Mouse (Mus musculus) kidney, adult 2 months (tissue): Measurements from ENCODE around the gene Il17rc. TPM values are rescaled to one million over a fixed set of nuclear protein-coding genes. Genes with fewer than 3 reads are reported as not detected.
A peak's percentile ranks its signal among the peaks of the same experiment; 100 is the strongest.

Experiments
- DNase-seq: peaks from one replicate; pipeline ENCODE4 v3.0.0; 2021
- H3K27ac ChIP-seq: fragments of 200-500 bp; 2 replicates; pipeline ENCODE4 v1.5.1; 2012; ENCODE audit warnings: low read depth, low read length, control low read depth, inconsistent platforms; ENCODE audit not compliant: insufficient read depth
- H3K27me3 ChIP-seq: fragments of 200-500 bp; replicated peaks from 2 replicates; pipeline ENCODE4 v1.6.1; 2012; ENCODE audit warnings: mild to moderate bottlenecking, moderate library complexity, low read length, inconsistent platforms; ENCODE audit not compliant: control insufficient read depth, insufficient read depth
- H3K36me3 ChIP-seq: fragments of 200-500 bp; 2 replicates; pipeline ENCODE4 v1.6.1; 2012; ENCODE audit warnings: mild to moderate bottlenecking, moderate library complexity, low read length, inconsistent platforms; ENCODE audit not compliant: control insufficient read depth, insufficient read depth
- H3K4me1 ChIP-seq: fragments of 200-500 bp; 2 replicates; pipeline ENCODE4 v1.6.1; 2011; ENCODE audit warnings: low read length; ENCODE audit not compliant: control insufficient read depth, insufficient read depth
- H3K4me3 ChIP-seq: fragments of 200-500 bp; 2 replicates; pipeline ENCODE4 v1.5.1; 2011; ENCODE audit warnings: mild to moderate bottlenecking, low read depth, low read length, control low read depth; ENCODE audit not compliant: insufficient read depth
- CTCF ChIP-seq: fragments of 200-500 bp; conservative IDR thresholded peaks from 2 replicates; pipeline ENCODE4 v1.5.1; 2011; ENCODE audit warnings: low read depth, mild to moderate bottlenecking, control low read depth, low read length, moderate library complexity, mixed read lengths; ENCODE audit not compliant: insufficient read depth, insufficient read length
- POLR2A ChIP-seq: fragments of 200-500 bp; IDR thresholded peaks from one replicate; pipeline ENCODE4 v1.6.1; 2011; ENCODE audit warnings: low read depth, low read length, control low read depth
- WGBS: fragments of 180-500 bp; shearing (Covaris S2); methylation state at CpG from one replicate; pipeline ENCODE4 v1.1.7; 2018; 5-methylcytosine and 5-hydroxymethylcytosine counted together
- polyA plus RNA-seq: library from polyadenylated mRNA; depleted of rRNA; stranded (reverse); fragments of >200 nt; gene quantifications from 2 replicates; pipeline ENCODE4 v1.2.3, GENCODE M21; 2012; rRNA removed

Gene Il17rc
- polyA plus RNA-seq, 1 experiment: 37.6 TPM

- Histone ChIP-seq H3K27me3 (no peaks in the 10 kb centered on the region), H3K4me1 (peaks cover 8% of the 10 kb centered on the region; the same call in 1 of the 2 replicates), H3K27ac (peak within 1 kb of the TSS; percentile 3; the same call in 1 of the 2 replicates), H3K36me3 (no peaks in the 10 kb centered on the region; the same call in 1 of the 2 replicates), H3K4me3 (peak within 1 kb of the TSS; percentile 99)
- WGBS: under 1% methylated on average over 47 of the region's 47 CpGs
- TF ChIP-seq CTCF: no peak
- TF ChIP-seq POLR2A: peak; percentile 26
- peak; percentile 92 for DNase-seq
Measured at GRCm38 (mm10) chr6:113530932-113531839, 60.0 kb downstream of the Il17rc start, which contains the start of the genes Emc3 and Fancd2. Gene Emc3, minus strand, starts transcription at chr6:113531652. Gene Fancd2, plus strand, starts transcription at chr6:113531682.

GRCm38 (mm10) chr6:113531840-113532404, 60.7 kb downstream of the Il17rc start:
- WGBS: 7% methylated on average over 7 of the region's 7 CpGs
- no peak overlapping the region for H3K27ac ChIP-seq
- H3K4me3 ChIP-seq: peak overlapping the region; percentile 99

More at GRCm38 (mm10) chr6:113531840-113532404, 60.7 kb downstream of the Il17rc start:
- no peak for TF ChIP-seq CTCF
- no peak for TF ChIP-seq POLR2A
- Histone ChIP-seq H3K36me3 (no peaks in the 10 kb centered on the region), H3K27me3 (no peaks in the 10 kb centered on the region), H3K4me1 (peaks cover 8% of the 10 kb centered on the region; the same call in 1 of the 2 replicates)
- no peak for DNase-seq

Other genes with a start within 250 kb of the Il17rc start
- gene Mtmr14, start 233.6 kb upstream of the Il17rc start, polyA plus RNA-seq: 43.6 and 56.9 TPM in 2 replicates
- gene Cpne9, start 189.1 kb upstream of the Il17rc start, polyA plus RNA-seq: 0.15 and 1.3 TPM in 2 replicates
- gene Brpf1, start 164.3 kb upstream of the Il17rc start, polyA plus RNA-seq: 13.2 and 13.5 TPM in 2 replicates
- 16.4 and 19.4 TPM in 2 replicates for gene Ogg1, start 144.5 kb upstream of the Il17rc start, polyA plus RNA-seq
- gene Camk1, start 127.4 kb upstream of the Il17rc start, polyA plus RNA-seq: 57.8 and 63.2 TPM in 2 replicates
- gene Tada3, start 93.5 kb upstream of the Il17rc start, polyA plus RNA-seq: 23.5 and 24.3 TPM in 2 replicates
- 73.8 and 79.1 TPM in 2 replicates for gene Arpc4, start 93.3 kb upstream of the Il17rc start, polyA plus RNA-seq
- gene Ttll3, start 82.2 kb upstream of the Il17rc start, polyA plus RNA-seq: 5.9 and 6.4 TPM in 2 replicates
- 159 and 197 TPM in 2 replicates for gene Rpusd3, start 52.1 kb upstream of the Il17rc start, polyA plus RNA-seq
- gene Cidec, start 35.7 kb upstream of the Il17rc start, polyA plus RNA-seq: 102 and 137 TPM in 2 replicates
- gene Jagn1, start 28.9 kb upstream of the Il17rc start, polyA plus RNA-seq: 81.6 and 82.0 TPM in 2 replicates
- 25.7 and 41.4 TPM in 2 replicates for gene Il17re, start 12.9 kb upstream of the Il17rc start, polyA plus RNA-seq
- gene Creld1, start 11.9 kb downstream of the Il17rc start, polyA plus RNA-seq: 22.3 and 23.6 TPM in 2 replicates
- 0.05 TPM in 1 of 2 replicates, not detected in the other for gene Prrt3, start 30.5 kb downstream of the Il17rc start, polyA plus RNA-seq
- gene Emc3, start 60.2 kb downstream of the Il17rc start, polyA plus RNA-seq: 60.1 and 64.5 TPM in 2 replicates
- 0.31 and 0.44 TPM in 2 replicates for gene Fancd2, start 60.3 kb downstream of the Il17rc start, polyA plus RNA-seq
- gene Fancd2os, start 129.3 kb downstream of the Il17rc start, polyA plus RNA-seq: 0.54 and 1.3 TPM in 2 replicates
- gene Brk1, start 133.3 kb downstream of the Il17rc start, polyA plus RNA-seq: 171 and 216 TPM in 2 replicates
- gene Vhl, start 152.5 kb downstream of the Il17rc start, polyA plus RNA-seq: 19.0 and 24.6 TPM in 2 replicates
- 53.8 and 67.1 TPM in 2 replicates for gene Irak2, start 167.0 kb downstream of the Il17rc start, polyA plus RNA-seq
- 32.9 and 35.5 TPM in 2 replicates for gene Tatdn2, start 225.6 kb downstream of the Il17rc start, polyA plus RNA-seq
- 0.09 TPM in 1 of 2 replicates, not detected in the other for gene Ghrl, start 248.5 kb downstream of the Il17rc start, polyA plus RNA-seq